Mouse (Mus musculus) E14TG2a.4 (cell line): Measurements from ENCODE around the gene Cryz.
"Not testable (repeated sequence)": the region's sequence is repeated elsewhere in the genome, so short reads cannot be mapped to it uniquely, and the experiment has no call there.

Experiments
- H3K27me3 ChIP-seq: 2 replicates; pipeline ENCODE4 v1.6.1; 2014; ENCODE audit warnings: low read length, control low read depth; ENCODE audit not compliant: insufficient read depth
- H3K36me3 ChIP-seq: 2 replicates; pipeline ENCODE4 v1.6.1; 2014; ENCODE audit warnings: low read length, control low read depth; ENCODE audit not compliant: insufficient read depth
- H3K4me1 ChIP-seq: replicated peaks from 2 replicates; pipeline ENCODE4 v1.6.1; 2014; ENCODE audit warnings: low read depth, low read length, control low read depth
- H3K4me3 ChIP-seq: replicated peaks from 2 replicates; pipeline ENCODE4 v1.5.1; 2014; ENCODE audit warnings: mild to moderate bottlenecking, low read length
- H3K9me3 ChIP-seq: 2 replicates; pipeline ENCODE4 v1.6.1; 2014; ENCODE audit warnings: low read length, control low read depth
- CTCF ChIP-seq: conservative IDR thresholded peaks from 2 replicates; pipeline ENCODE4 v1.5.1; 2014; ENCODE audit warnings: low read length
- NANOG ChIP-seq: IDR thresholded peaks from 2 replicates; pipeline ENCODE4 v1.6.1; 2014; ENCODE audit warnings: borderline replicate concordance, low read length, mixed read lengths
- POU5F1 ChIP-seq: IDR thresholded peaks from 2 replicates; pipeline ENCODE4 v1.6.1; 2014; ENCODE audit warnings: low read length, borderline replicate concordance

Cryz gene

DNA sequence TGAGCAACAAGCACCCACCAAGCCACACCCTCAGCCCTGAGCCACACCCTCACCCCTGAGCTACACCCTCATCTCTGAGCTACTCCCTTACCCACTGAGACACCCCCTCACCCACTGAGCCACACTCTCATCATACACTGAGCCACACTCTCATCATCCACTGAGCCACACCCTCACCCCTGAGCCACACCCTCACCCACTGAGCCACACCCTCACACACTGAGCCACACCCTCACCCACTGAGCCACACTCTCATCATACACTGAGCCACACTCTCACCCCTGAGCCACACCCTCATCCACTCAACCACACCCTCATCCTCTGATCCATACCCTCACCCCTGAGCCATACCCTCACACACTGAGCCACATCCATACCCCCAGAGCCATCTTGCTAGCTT, 31.8 kb downstream of the Cryz start:
- Histone ChIP-seq H3K27me3 (no peaks in the 10 kb centered on the region), H3K9me3 (no peaks in the 10 kb centered on the region), H3K4me3 (no peak overlapping the region), H3K36me3 (peaks cover 9% of the 10 kb centered on the region; the same call in 1 of the 2 replicates), H3K4me1 (peaks cover 53% of the 10 kb centered on the region)
- TF ChIP-seq NANOG, result no peak
- TF ChIP-seq CTCF, result no peak
- TF ChIP-seq POU5F1, result no peak

DNA sequence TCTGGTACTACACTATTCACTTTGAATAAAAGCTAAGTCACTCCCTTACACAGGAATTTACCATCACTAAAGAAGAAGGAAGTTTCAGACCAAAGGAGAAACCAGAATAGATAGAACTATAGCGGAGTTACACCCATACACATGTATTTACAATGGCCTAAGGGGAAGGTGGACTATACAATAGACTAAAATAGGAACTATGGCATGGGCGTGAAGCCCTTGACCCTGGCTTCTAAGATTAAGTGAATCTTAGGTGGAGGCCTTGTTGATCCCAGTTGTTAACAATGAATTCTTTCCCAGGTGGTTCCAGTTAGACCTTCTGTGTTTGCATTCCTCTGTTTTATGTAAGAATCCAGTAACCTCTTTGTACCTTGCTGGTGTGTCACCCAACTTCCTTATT, 34.8 kb downstream of the Cryz start:
- H3K4me3 ChIP-seq, H3K36me3 ChIP-seq, H3K27me3 ChIP-seq, H3K9me3 ChIP-seq: not testable (repeated sequence)
- peaks cover 61% of the 10 kb centered on the region for H3K4me1 ChIP-seq

DNA sequence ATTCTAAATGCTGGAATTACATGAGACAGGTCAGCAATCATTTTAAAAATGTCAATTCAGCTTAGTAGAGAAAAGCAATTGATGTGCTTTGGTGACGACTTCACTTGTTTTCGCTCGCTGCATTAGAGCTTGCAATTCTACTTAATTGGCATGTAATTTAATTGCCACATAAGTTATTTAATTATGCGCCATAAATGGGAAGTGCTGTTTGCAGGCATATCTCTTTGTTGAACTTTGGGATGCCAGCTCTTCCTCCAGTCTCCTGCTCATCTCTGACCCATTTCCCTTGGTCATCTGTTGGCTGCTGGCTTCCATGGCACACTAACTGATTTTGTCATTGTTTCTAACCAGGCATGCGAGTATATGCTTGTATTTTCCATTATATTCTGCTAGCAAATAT, 36.6 kb downstream of the Cryz start:
- H3K27me3 ChIP-seq, result no peaks in the 10 kb centered on the region
- no peaks in the 10 kb centered on the region for H3K9me3 ChIP-seq
- no peak overlapping the region for H3K4me3 ChIP-seq
- H3K4me1 ChIP-seq, result peaks cover 52% of the 10 kb centered on the region
- no peak for TF ChIP-seq CTCF
- no peak for TF ChIP-seq POU5F1
- TF ChIP-seq NANOG, result no peak
- H3K36me3 ChIP-seq, result no peaks in the 10 kb centered on the region

DNA sequence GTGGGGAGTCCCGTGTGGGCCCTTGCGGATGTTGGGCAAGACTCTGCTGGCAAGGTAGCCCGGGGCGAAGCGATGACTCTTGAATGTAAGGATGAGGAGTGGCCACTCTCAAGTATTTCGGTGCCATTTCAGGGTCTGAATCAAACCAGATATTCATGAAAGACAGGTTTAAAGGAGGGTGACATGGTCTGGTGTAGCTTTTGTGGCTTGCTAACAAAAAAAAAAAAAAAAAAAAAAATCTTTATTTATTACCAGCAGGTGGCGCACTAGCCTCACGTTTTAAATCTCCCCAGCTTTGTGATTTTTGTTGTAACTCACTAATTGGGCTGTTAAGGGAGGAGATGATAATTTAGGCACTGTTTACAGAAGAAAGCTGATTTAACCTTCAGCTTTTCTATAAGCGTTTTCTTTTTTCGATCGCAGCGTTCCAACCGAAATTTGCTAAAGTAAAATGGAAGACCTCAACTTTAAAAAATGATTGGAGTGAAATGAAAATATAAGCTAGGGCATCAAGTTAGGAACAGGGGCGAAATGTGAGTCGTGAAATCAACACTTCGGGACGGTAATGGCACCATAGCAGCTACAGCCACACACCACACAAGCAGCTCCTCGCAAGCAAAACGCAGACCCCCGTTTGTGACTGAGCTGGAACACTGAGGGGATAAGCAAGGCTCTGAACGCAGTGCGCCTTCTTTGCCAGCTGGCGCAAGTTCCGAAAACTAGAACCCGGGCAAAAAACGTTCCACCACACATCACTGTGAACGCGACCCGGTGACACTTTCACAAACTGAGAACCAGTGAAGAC, 50.3 kb downstream of the Cryz start:
- TF ChIP-seq NANOG (no peak), CTCF (peak; percentile 10; the same call in 1 of the 2 replicates), POU5F1 (no peak)
- Histone ChIP-seq H3K36me3 (no peaks in the 10 kb centered on the region), H3K4me3 (0 out of 2 replicates have a peak overlapping the region, but pooled peaks have one; percentile 35), H3K4me1 (peaks cover 5% of the 10 kb centered on the region), H3K9me3 (no peaks in the 10 kb centered on the region), H3K27me3 (peaks cover 10% of the 10 kb centered on the region)

DNA sequence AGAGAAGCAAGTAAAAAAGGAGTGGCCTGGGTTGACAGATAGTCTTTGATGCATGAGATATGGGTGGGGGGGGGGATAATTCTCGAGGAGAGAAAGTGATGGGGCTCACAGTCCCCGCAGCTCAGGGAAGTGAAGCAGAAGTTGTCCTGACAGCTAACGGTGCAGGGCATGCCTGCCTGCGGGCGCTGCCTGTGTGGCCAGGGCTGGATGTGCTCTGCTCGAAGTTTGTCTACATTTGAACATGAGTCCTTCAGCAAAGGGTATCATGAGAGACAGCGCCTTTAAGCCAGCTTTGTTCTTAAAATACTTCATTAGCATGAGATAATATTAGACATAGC, 50.9 kb downstream of the Cryz start:
- Histone ChIP-seq H3K9me3 (no peaks in the 10 kb centered on the region), H3K27me3 (peaks cover 16% of the 10 kb centered on the region), H3K36me3 (no peaks in the 10 kb centered on the region), H3K4me1 (peaks cover 5% of the 10 kb centered on the region), H3K4me3 (no peak overlapping the region)
- TF ChIP-seq NANOG, result no peak
- no peak for TF ChIP-seq CTCF
- no peak for TF ChIP-seq POU5F1

DNA sequence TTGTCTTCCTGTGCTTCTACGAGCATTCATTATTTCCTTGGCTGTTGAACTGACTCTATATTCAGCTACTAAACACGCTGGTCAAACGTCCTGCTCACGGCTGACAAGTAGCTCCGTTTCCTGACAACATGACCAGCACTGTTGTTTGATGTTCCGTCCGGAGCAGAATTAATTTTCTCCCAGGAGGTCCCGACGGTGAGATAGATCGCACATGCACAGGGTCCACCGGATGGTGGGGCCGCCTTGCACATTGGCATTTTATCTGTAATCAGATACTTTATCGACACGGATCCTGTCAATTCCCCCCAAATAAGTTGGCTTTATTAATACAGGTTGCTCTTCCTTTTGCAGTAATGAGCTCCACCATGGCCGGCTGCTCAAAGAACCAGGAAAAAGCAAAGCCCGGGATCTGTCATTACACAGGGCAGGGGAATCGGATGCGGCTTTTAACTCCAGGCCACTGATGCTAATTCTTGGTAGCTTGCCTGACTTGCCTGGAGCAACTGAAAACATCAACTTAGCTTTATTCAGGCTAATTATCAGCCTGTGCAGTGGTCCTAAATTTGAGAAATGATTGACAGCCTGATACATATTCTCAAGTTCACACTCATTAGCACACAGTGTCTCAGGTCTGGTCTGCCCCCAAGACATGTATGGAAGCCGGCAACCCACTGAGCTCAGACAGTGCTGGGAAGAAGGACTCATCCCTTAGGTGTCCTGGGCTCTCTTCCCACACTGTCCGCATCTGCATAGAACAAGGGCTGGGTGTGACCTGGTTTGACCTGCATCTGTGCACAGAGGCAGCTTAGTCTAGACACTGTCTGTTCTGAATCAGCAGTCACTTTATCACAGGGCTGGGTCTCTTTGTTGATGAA, 53.1 kb downstream of the Cryz start:
- Histone ChIP-seq H3K4me3 (no peak overlapping the region), H3K4me1 (peaks cover 5% of the 10 kb centered on the region), H3K9me3 (no peaks in the 10 kb centered on the region), H3K36me3 (no peaks in the 10 kb centered on the region), H3K27me3 (peaks cover 22% of the 10 kb centered on the region)
- TF ChIP-seq NANOG, result no peak
- TF ChIP-seq POU5F1, result no peak
- no peak for TF ChIP-seq CTCF

DNA sequence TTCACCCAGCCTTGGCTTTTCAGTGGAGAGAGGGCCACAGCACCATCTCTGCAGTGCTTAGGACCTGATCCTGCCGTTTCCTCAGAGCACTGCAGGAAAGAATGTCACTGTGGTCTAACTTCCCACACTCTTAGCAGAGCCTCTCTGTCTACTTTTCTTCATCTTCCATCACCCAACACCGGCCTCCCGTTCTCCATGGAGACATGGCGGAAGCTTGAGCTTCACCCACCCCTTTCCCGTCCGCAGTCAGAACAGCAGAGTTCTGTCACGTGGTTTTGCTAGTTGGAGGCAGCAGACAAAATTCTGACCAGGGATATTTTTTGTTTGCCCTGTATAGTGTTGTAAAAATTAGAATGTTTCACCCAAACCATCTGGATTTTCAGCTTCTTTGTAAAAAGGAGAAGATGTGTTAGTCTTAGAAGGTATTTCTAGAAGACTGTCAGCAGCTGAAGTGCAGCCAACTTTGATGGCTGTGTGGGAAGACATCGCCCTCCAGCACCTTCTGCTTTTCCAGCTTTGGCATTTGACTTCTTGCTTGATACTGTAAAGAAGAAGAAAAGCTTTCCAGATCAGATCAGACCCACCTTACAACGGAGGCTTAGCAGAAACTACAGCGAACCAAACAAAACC, 54.8 kb downstream of the Cryz start:
- no peak overlapping the region for H3K4me3 ChIP-seq
- peaks cover 29% of the 10 kb centered on the region for H3K27me3 ChIP-seq
- H3K9me3 ChIP-seq, result no peaks in the 10 kb centered on the region
- no peaks in the 10 kb centered on the region for H3K36me3 ChIP-seq
- TF ChIP-seq CTCF (no peak), POU5F1 (no peak), NANOG (no peak)
- peaks cover 13% of the 10 kb centered on the region for H3K4me1 ChIP-seq
